Mouse (Mus musculus): ENCODE results near the gene Mcmbp.

DNA sequence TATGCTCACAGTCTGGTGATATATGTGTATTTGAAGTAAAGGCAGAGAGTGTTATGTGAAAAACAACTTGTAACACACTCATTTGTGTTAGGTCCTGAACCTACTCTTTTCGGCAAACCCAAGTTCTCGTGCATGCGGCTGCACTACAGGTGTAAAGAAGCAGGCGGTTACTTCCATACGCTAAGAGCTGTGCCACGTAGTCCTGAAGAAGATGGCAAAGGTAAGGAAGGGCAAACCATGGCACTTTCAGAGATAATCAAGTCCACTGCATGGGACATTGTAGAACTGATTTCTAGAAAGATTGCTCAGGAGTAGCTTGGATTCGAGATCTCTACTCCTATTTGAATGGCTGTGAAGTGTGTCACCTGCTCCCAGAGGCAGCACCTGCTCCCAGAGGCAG is 48.1 kb downstream of the Mcmbp start:
- TF ChIP-seq ZNF384 (IDR thresholded peaks at IDR 0.05; ENCODE audit: low read depth, low read length) = no peak
- no peak for TF ChIP-seq ZC3H11A (IDR thresholded peaks at IDR 0.05; ENCODE audit: borderline replicate concordance, low read depth, low read length)
- TF ChIP-seq CHD2 (IDR thresholded peaks at IDR 0.05; ENCODE audit: low read depth, low read length) = no peak
- no peak for TF ChIP-seq HCFC1 (IDR thresholded peaks at IDR 0.05; ENCODE audit: borderline replicate concordance, insufficient read depth, low read length)

All from ES-E14 (cell line).